ENCODE assay signal across 9 mouse cellular contexts in genomic region chr6:85293255-85294003, GRCm38 (mm10). TPM values are rescaled to one million over a fixed set of nuclear protein-coding genes. Genes with fewer than 3 reads are reported as not detected.
A peak's percentile ranks its signal among the peaks of the same experiment; 100 is the strongest.
DNase-seq lines count a peak whose midpoint lies in the region; ATAC-seq lines count a peak whose summit lies in the region.
"Had no signal": no experiment of that assay in that cellular context is flagged by ENCODE, and none has a peak within 500 bp of the region (broad histone marks: within the 10 kb centered on the region; RNA-seq: fewer than 3 reads in every experiment).

No protein-coding gene starts in this region.

- no peaks in the 10 kb centered on the region for H3K27me3 ChIP-seq in embryonic facial prominence, embryonic 15.5 days
- H3K27me3 ChIP-seq in neural tube, embryonic 11.5 days (ENCODE audit: control insufficient read depth, insufficient read depth, low read length), result no peaks in the 10 kb centered on the region
- H3K27me3 ChIP-seq: embryonic facial prominence, embryonic 13.5 days had no signal

- peak; percentile 59; the same call in 1 of the 2 replicates for ATAC-seq in embryonic facial prominence, embryonic 15.5 days (ENCODE audit: insufficient number of reproducible peaks, low FRiP score, low TSS enrichment, low read depth)
- ATAC-seq in neural tube, embryonic 11.5 days (ENCODE audit: insufficient read depth, low FRiP score, low TSS enrichment), result peak; percentile 81

- no peak overlapping the region for H3K4me2 ChIP-seq in embryonic facial prominence, embryonic 15.5 days (replicated peaks)
- no peak overlapping the region for H3K4me2 ChIP-seq in neural tube, embryonic 11.5 days (ENCODE audit: low read depth)
- H3K4me2 ChIP-seq: embryonic facial prominence, embryonic 13.5 days had no signal

- H3K4me1 ChIP-seq in embryonic facial prominence, embryonic 15.5 days, result peaks cover 10% of the 10 kb centered on the region
- H3K4me1 ChIP-seq in neural tube, embryonic 11.5 days (ENCODE audit: control insufficient read depth, insufficient read depth, low read length), result peaks cover 8% of the 10 kb centered on the region; the same call in 1 of the 2 replicates

- no peak overlapping the region for H3K27ac ChIP-seq in embryonic facial prominence, embryonic 15.5 days (replicated peaks)
- peak overlapping the region; percentile 36 for H3K27ac ChIP-seq in neural tube, embryonic 11.5 days (ENCODE audit: low read depth, low read length)
- H3K27ac ChIP-seq: embryonic facial prominence, embryonic 13.5 days had no signal

- no peak overlapping the region for H3K4me3 ChIP-seq in embryonic facial prominence, embryonic 15.5 days (replicated peaks)
- no peak overlapping the region for H3K4me3 ChIP-seq in neural tube, embryonic 11.5 days (ENCODE audit: low read depth, low read length)
- H3K4me3 ChIP-seq: embryonic facial prominence, embryonic 13.5 days had no signal

- peak; percentile 26 for DNase-seq in cerebellum, adult 9-11 months
- DNase-seq in cerebellum, adult 9-10 months, result no peak
- peak; percentile 53 for DNase-seq in A20 (ENCODE audit: low read depth, low spot score)
- peak; percentile 61 to 65 for DNase-seq in kidney, postnatal 36 days
- peak; percentile 29 for DNase-seq in neural tube, embryonic 11.5 days (ENCODE audit: low spot score)
- no peak for DNase-seq in gastrocnemius, postnatal 14 days
- DNase-seq in urinary bladder, postnatal 4 days (ENCODE audit: low spot score in 2 of 2), result no peak

- no peaks in the 10 kb centered on the region for H3K36me3 ChIP-seq in embryonic facial prominence, embryonic 15.5 days
- H3K36me3 ChIP-seq in neural tube, embryonic 11.5 days (ENCODE audit: control insufficient read depth, insufficient read depth, low read length), result no peaks in the 10 kb centered on the region
- H3K36me3 ChIP-seq: embryonic facial prominence, embryonic 13.5 days had no signal

- intact Hi-C loops in gastrocnemius, postnatal 14 days (cut with DNase I; ENCODE audit: low total_unique reads), result no loop called here

- WGBS in embryonic facial prominence, embryonic 15.5 days, result 48% methylated on average over 10 of the region's 10 CpGs
- 48% methylated on average over 10 of the region's 10 CpGs for WGBS in neural tube, embryonic 11.5 days

- no peaks in the 10 kb centered on the region for H3K9me3 ChIP-seq in embryonic facial prominence, embryonic 15.5 days (replicated peaks)
- no peaks in the 10 kb centered on the region for H3K9me3 ChIP-seq in neural tube, embryonic 11.5 days (ENCODE audit: control insufficient read depth, low read length)
- H3K9me3 ChIP-seq: embryonic facial prominence, embryonic 13.5 days had no signal

- no peak overlapping the region for H3K9ac ChIP-seq in embryonic facial prominence, embryonic 15.5 days
- no peak overlapping the region for H3K9ac ChIP-seq in neural tube, embryonic 11.5 days (ENCODE audit: low read length)
- H3K9ac ChIP-seq: embryonic facial prominence, embryonic 13.5 days had no signal

RNA-seq across cellular contexts. Expression of gene Sfxn5, which starts 39.8 kb away (rescaled TPM):
- polyA plus RNA-seq in embryonic facial prominence, embryonic 15.5 days (2015; fragmentation: Nextera tagmentation; extraction: Ambion mirVana), result 8.0 TPM in 2 replicates
- polyA plus RNA-seq in neural tube, embryonic 11.5 days (2014; fragmentation: Nextera tagmentation; extraction: Ambion mirVana), result 5.5 and 5.7 TPM in 2 replicates
- 1 to 10 TPM; 2.7 to 4.1 TPM for total RNA-seq in gastrocnemius, postnatal 14 days (2021)

Comparison
In these comparisons a context has a peak if more than half of its experiments do, and no peak if none do; other contexts are left out.
1. DNase-seq: peak in cerebellum, adult 9-11 months (single experiment), A20 (single experiment), kidney, postnatal 36 days (2 of 2) and neural tube, embryonic 11.5 days (single experiment); none in cerebellum, adult 9-10 months (single experiment), gastrocnemius, postnatal 14 days (single experiment) and urinary bladder, postnatal 4 days (0 of 2).